Comparison of ENCODE assay signal across 9 mouse cellular contexts in genomic region chr17:50510279-50510678, GRCm38 (mm10). TPM values are rescaled to one million over a fixed set of nuclear protein-coding genes. Genes with fewer than 3 reads are reported as not detected.
DNase-seq lines count a peak whose midpoint lies in the region; ATAC-seq lines count a peak whose summit lies in the region.
"Had no signal": no experiment of that assay in that cellular context is flagged by ENCODE, and none has a peak within 500 bp of the region (broad histone marks: within the 10 kb centered on the region; RNA-seq: fewer than 3 reads in every experiment).

No protein-coding gene starts in this region.

- no peak for ATAC-seq in heart, embryonic 16.5 days (replicated peaks; ENCODE audit: extremely low read depth, insufficient read depth, low FRiP score)
- no peak for ATAC-seq in hindbrain, embryonic 16.5 days
- no peak for ATAC-seq in midbrain, embryonic 15.5 days (replicated peaks)
- no peak for ATAC-seq in cerebellum, adult (ENCODE audit: insufficient number of reproducible peaks, low FRiP score, low TSS enrichment)

- peak overlapping the region; percentile 75 for H3K27ac ChIP-seq in heart, embryonic 16.5 days (ENCODE audit: low read length)
- H3K27ac ChIP-seq in brown adipose tissue, adult 24 weeks (replicated peaks; ENCODE audit: low read depth, low read length) = no peak overlapping the region
- H3K27ac ChIP-seq in hindbrain, embryonic 16.5 days (ENCODE audit: low read depth, low read length) = no peak overlapping the region
- peak overlapping the region; percentile 93 for H3K27ac ChIP-seq in midbrain, embryonic 15.5 days

- H3K4me3 ChIP-seq in heart, embryonic 16.5 days (ENCODE audit: low read length) = peak overlapping the region; percentile 92
- peak overlapping the region; percentile 91 for H3K4me3 ChIP-seq in brown adipose tissue, adult 24 weeks (ENCODE audit: insufficient read depth, low read depth, low read length)
- peak overlapping the region; percentile 81 for H3K4me3 ChIP-seq in hindbrain, embryonic 16.5 days (ENCODE audit: low read length)
- peak overlapping the region; percentile 78 for H3K4me3 ChIP-seq in midbrain, embryonic 15.5 days

- WGBS in heart, embryonic 16.5 days = 53% methylated on average over 2 of the region's 2 CpGs
- 50% methylated on average over 2 of the region's 2 CpGs for WGBS in hindbrain, embryonic 16.5 days
- WGBS in midbrain, embryonic 15.5 days = 47% methylated on average over 2 of the region's 2 CpGs

- H3K9ac ChIP-seq in heart, embryonic 16.5 days (ENCODE audit: low read length) = peak overlapping the region; percentile 83
- peak overlapping the region; percentile 87 for H3K9ac ChIP-seq in hindbrain, embryonic 16.5 days (ENCODE audit: low read depth, low read length)
- peak overlapping the region; percentile 79 for H3K9ac ChIP-seq in midbrain, embryonic 15.5 days

- DNase-seq in heart, adult 18-20 months = no peak
- DNase-seq in thymus, postnatal 36 days = no peak
- no peak for DNase-seq in kidney, postnatal 4 days

- H3K4me2 ChIP-seq in heart, embryonic 16.5 days (ENCODE audit: low read depth, low read length) = peak overlapping the region; percentile 67
- H3K4me2 ChIP-seq in hindbrain, embryonic 16.5 days (ENCODE audit: low read length) = peak overlapping the region; percentile 89
- H3K4me2 ChIP-seq in midbrain, embryonic 15.5 days = peak overlapping the region; percentile 58

- no peaks in the 10 kb centered on the region for H3K36me3 ChIP-seq in heart, embryonic 16.5 days (ENCODE audit: control insufficient read depth, insufficient read depth)
- H3K36me3 ChIP-seq in hindbrain, embryonic 16.5 days (ENCODE audit: control insufficient read depth, insufficient read depth, low read length) = no peaks in the 10 kb centered on the region
- no peaks in the 10 kb centered on the region for H3K36me3 ChIP-seq in midbrain, embryonic 15.5 days (replicated peaks)
- H3K36me3 ChIP-seq: G1E had no signal

- H3K27me3 ChIP-seq in heart, embryonic 16.5 days (ENCODE audit: control insufficient read depth, insufficient read depth, low read length) = no peaks in the 10 kb centered on the region
- H3K27me3 ChIP-seq in hindbrain, embryonic 16.5 days (replicated peaks; ENCODE audit: control insufficient read depth, insufficient read depth, low read length) = no peaks in the 10 kb centered on the region
- 0 out of 2 replicates have a peak, but pooled peaks cover 1% of the 10 kb centered on the region for H3K27me3 ChIP-seq in midbrain, embryonic 15.5 days (replicated peaks)

- no peaks in the 10 kb centered on the region for H3K9me3 ChIP-seq in heart, embryonic 16.5 days (replicated peaks; ENCODE audit: control insufficient read depth, low read length)
- H3K9me3 ChIP-seq in hindbrain, embryonic 16.5 days (ENCODE audit: control insufficient read depth, low read length) = no peaks in the 10 kb centered on the region
- no peaks in the 10 kb centered on the region for H3K9me3 ChIP-seq in midbrain, embryonic 15.5 days

- H3K4me1 ChIP-seq in heart, embryonic 16.5 days (ENCODE audit: control insufficient read depth, insufficient read depth, low read length) = peaks cover 11% of the 10 kb centered on the region
- H3K4me1 ChIP-seq in brown adipose tissue, adult 24 weeks (ENCODE audit: control insufficient read depth, insufficient read depth, insufficient read length, low read length) = 0 out of 2 replicates have a peak, but pooled peaks cover 2% of the 10 kb centered on the region
- H3K4me1 ChIP-seq in hindbrain, embryonic 16.5 days (ENCODE audit: control insufficient read depth, insufficient read depth, low read depth, low read length) = peaks cover 19% of the 10 kb centered on the region
- H3K4me1 ChIP-seq in midbrain, embryonic 15.5 days = peaks cover 38% of the 10 kb centered on the region

RNA-seq across cellular contexts. Expression of gene Plcl2, which starts 1.1 kb away (rescaled TPM):
- polyA plus RNA-seq in heart, embryonic 16.5 days (2015; fragmentation: Nextera tagmentation; extraction: Ambion mirVana) = 3.6 and 3.9 TPM in 2 replicates
- 1 to 10 TPM; 8.7 to 9.1 TPM for total RNA-seq in heart, adult 18-20 months (2021)
- polyA plus RNA-seq in brown adipose tissue, adult 24 weeks (2012; ENCODE audit: insufficient read depth, insufficient read length, missing spikeins) = 1.4 and 1.5 TPM in 2 replicates
- polyA plus RNA-seq in hindbrain, embryonic 16.5 days (2015; fragmentation: Nextera tagmentation; extraction: Ambion mirVana) = 8.2 and 10.0 TPM in 2 replicates
- 9.6 and 11.4 TPM in 2 replicates for polyA plus RNA-seq in midbrain, embryonic 15.5 days (2015; fragmentation: Nextera tagmentation; extraction: Ambion mirVana)
- polyA plus RNA-seq: G1E had no signal

Comparison
In these comparisons a context has a peak if more than half of its experiments do, and no peak if none do; other contexts are left out.
1. H3K27ac ChIP-seq: peak in heart, embryonic 16.5 days (single experiment) and midbrain, embryonic 15.5 days (single experiment); none in brown adipose tissue, adult 24 weeks (single experiment) and hindbrain, embryonic 16.5 days (single experiment).
2. Peak in every context shown above with its lines, with median percentiles within 50 percentile points of each other: H3K4me2 ChIP-seq, H3K4me3 ChIP-seq and H3K9ac ChIP-seq.